Comparison of ENCODE assay signal across 8 mouse cellular contexts in genomic region chr3:41565955-41566354, GRCm38 (mm10). TPM values are rescaled to one million over a fixed set of nuclear protein-coding genes. Genes with fewer than 3 reads are reported as not detected.
DNase-seq lines count a peak whose midpoint lies in the region; ATAC-seq and TF ChIP-seq lines count a peak whose summit lies in the region.

No protein-coding gene starts in this region.

- peaks cover 59% of the 10 kb centered on the region for H3K79me2 ChIP-seq in C2C12 (ENCODE audit: control insufficient read depth, insufficient read depth)

- peak; percentile 91 for DNase-seq in kidney, postnatal 0 days (ENCODE audit: low spot score)
- peak; percentile 70 for DNase-seq in liver, embryonic 11.5 days (ENCODE audit: low spot score)
- peak; percentile 83 for DNase-seq in naive thymus-derived CD4-positive, alpha-beta T cell, adult 2 months (ENCODE audit: low read depth)
- DNase-seq in spleen, postnatal 4 days (ENCODE audit: low spot score in 2 of 2), result peak; percentile 84 to 92

- no peaks in the 10 kb centered on the region for H3K27me3 ChIP-seq in C2C12 (ENCODE audit: control insufficient read depth, insufficient read depth, insufficient read length)
- no peaks in the 10 kb centered on the region for H3K27me3 ChIP-seq in heart, embryonic 13.5 days (replicated peaks)
- H3K27me3 ChIP-seq in kidney, postnatal 0 days (ENCODE audit: insufficient read depth, low read length), result no peaks in the 10 kb centered on the region
- H3K27me3 ChIP-seq in liver, embryonic 11.5 days (replicated peaks; ENCODE audit: control insufficient read depth, insufficient read depth, low read length), result no peaks in the 10 kb centered on the region

- no peaks in the 10 kb centered on the region for H3K9me3 ChIP-seq in heart, embryonic 13.5 days
- H3K9me3 ChIP-seq in kidney, postnatal 0 days (replicated peaks; ENCODE audit: low read length), result no peaks in the 10 kb centered on the region
- no peaks in the 10 kb centered on the region for H3K9me3 ChIP-seq in liver, embryonic 11.5 days (ENCODE audit: control insufficient read depth, low read length)

- peak; percentile 68 for ATAC-seq in erythroid progenitor cell, adult 5-6 weeks (replicated peaks; ENCODE audit: low FRiP score, poor library complexity, severe bottlenecking)
- ATAC-seq in heart, embryonic 13.5 days (ENCODE audit: extremely low read depth, insufficient number of reproducible peaks, low FRiP score, low TSS enrichment), result peak; percentile 5; the same call in 1 of the 2 replicates
- peak; percentile 38 for ATAC-seq in kidney, postnatal 0 days (replicated peaks; ENCODE audit: low FRiP score, low read depth)
- ATAC-seq in liver, embryonic 11.5 days (replicated peaks; ENCODE audit: low FRiP score), result peak; percentile 38

- H3K4me1 ChIP-seq in brown adipose tissue, adult 24 weeks (ENCODE audit: control insufficient read depth, insufficient read depth, insufficient read length, low read length), result peaks cover 5% of the 10 kb centered on the region; the same call in 1 of the 2 replicates
- H3K4me1 ChIP-seq in heart, embryonic 13.5 days, result peaks cover 43% of the 10 kb centered on the region
- 0 out of 2 replicates have a peak, but pooled peaks cover 3% of the 10 kb centered on the region for H3K4me1 ChIP-seq in kidney, postnatal 0 days (replicated peaks; ENCODE audit: insufficient read depth, low read length)
- H3K4me1 ChIP-seq in liver, embryonic 11.5 days (replicated peaks; ENCODE audit: control insufficient read depth, insufficient read depth, low read length), result peaks cover 15% of the 10 kb centered on the region

- H3ac ChIP-seq in C2C12 (ENCODE audit: control insufficient read depth, insufficient read length, low read depth), result peak overlapping the region; percentile 82

- peak; percentile 68 for TF ChIP-seq CTCF in C2C12 (IDR thresholded peaks at IDR 0.05; ENCODE audit: control insufficient read depth, insufficient read depth, insufficient read length)
- peak; percentile 74 for TF ChIP-seq CTCF in kidney, postnatal 0 days (IDR thresholded peaks at IDR 0.05; ENCODE audit: low read depth)

- peaks cover 49% of the 10 kb centered on the region for H3K79me3 ChIP-seq in C2C12 (ENCODE audit: low read depth)

- WGBS in heart, embryonic 13.5 days, result 1% methylated on average over 26 of the region's 26 CpGs
- under 1% methylated on average over 22 of the region's 26 CpGs for WGBS in kidney, postnatal 0 days
- WGBS in liver, embryonic 11.5 days, result 1% methylated on average over 25 of the region's 26 CpGs

- H3K4me3 ChIP-seq in C2C12 (ENCODE audit: insufficient read depth, poor library complexity, severe bottlenecking), result peak overlapping the region; percentile 50
- H3K4me3 ChIP-seq in brown adipose tissue, adult 24 weeks (ENCODE audit: insufficient read depth, low read depth, low read length), result peak overlapping the region; percentile 92
- peak overlapping the region; percentile 69 for H3K4me3 ChIP-seq in heart, embryonic 13.5 days
- peak overlapping the region; percentile 67 for H3K4me3 ChIP-seq in kidney, postnatal 0 days (replicated peaks; ENCODE audit: low read depth, low read length)
- H3K4me3 ChIP-seq in liver, embryonic 11.5 days (ENCODE audit: low read depth, low read length), result peak overlapping the region; percentile 87

- H3K4me2 ChIP-seq in heart, embryonic 13.5 days, result peak overlapping the region; percentile 95
- peak overlapping the region; percentile 80 for H3K4me2 ChIP-seq in kidney, postnatal 0 days (ENCODE audit: low read length)
- peak overlapping the region; percentile 94 for H3K4me2 ChIP-seq in liver, embryonic 11.5 days

- peak overlapping the region; percentile 96 for H3K9ac ChIP-seq in heart, embryonic 13.5 days
- H3K9ac ChIP-seq in kidney, postnatal 0 days (ENCODE audit: low read depth, low read length), result peak overlapping the region; percentile 82
- H3K9ac ChIP-seq in liver, embryonic 11.5 days (ENCODE audit: low read depth, low read length), result peak overlapping the region; percentile 96

- no peaks in the 10 kb centered on the region for H3K36me3 ChIP-seq in C2C12 (ENCODE audit: control insufficient read depth, insufficient read depth)
- no peaks in the 10 kb centered on the region for H3K36me3 ChIP-seq in heart, embryonic 13.5 days
- no peaks in the 10 kb centered on the region for H3K36me3 ChIP-seq in kidney, postnatal 0 days (ENCODE audit: insufficient read depth, low read length)
- no peaks in the 10 kb centered on the region for H3K36me3 ChIP-seq in liver, embryonic 11.5 days (ENCODE audit: control insufficient read depth, insufficient read depth, low read length)

- no peak overlapping the region for H3K27ac ChIP-seq in brown adipose tissue, adult 24 weeks (replicated peaks; ENCODE audit: low read depth, low read length)
- peak overlapping the region; percentile 97 for H3K27ac ChIP-seq in heart, embryonic 13.5 days (replicated peaks)
- H3K27ac ChIP-seq in kidney, postnatal 0 days, result peak overlapping the region; percentile 97
- H3K27ac ChIP-seq in liver, embryonic 11.5 days (ENCODE audit: low read depth, low read length), result peak overlapping the region; percentile 97

TF ChIP-seq in C2C12, 6 proteins besides CTCF, POLR2A, EP300 and RAD21:
- TF ChIP-seq CEBPB (IDR thresholded peaks at IDR 0.05; ENCODE audit: low read depth), result no peak
- no peak for TF ChIP-seq USF1 (IDR thresholded peaks at IDR 0.05; ENCODE audit: low read depth)
- no peak for TF ChIP-seq MYOG (IDR thresholded peaks at IDR 0.05; ENCODE audit: control insufficient read depth, extremely low read depth, insufficient read length)
- TF ChIP-seq MYOD1 (IDR thresholded peaks at IDR 0.05; ENCODE audit: control insufficient read depth, insufficient read length, low read depth), result no peak
- TF ChIP-seq FOSL1 (IDR thresholded peaks at IDR 0.05; ENCODE audit: insufficient read depth, low read length, poor library complexity, severe bottlenecking), result no peak
- TF ChIP-seq MAX (IDR thresholded peaks at IDR 0.05), result no peak

RNA-seq across cellular contexts. Expression of gene Jade1, which starts 10.4 kb away (rescaled TPM):
- polyA plus RNA-seq in C2C12 (2012; fragmentation: generic; extraction: Trizol), result 25.1 TPM
- 22.5 and 25.2 TPM in 2 replicates for polyA plus RNA-seq in brown adipose tissue, adult 24 weeks (2012; ENCODE audit: insufficient read depth, insufficient read length, missing spikeins)
- 35.0 and 40.2 TPM in 2 replicates for total RNA-seq in erythroid progenitor cell, adult 5-6 weeks (2015; ENCODE audit: low replicate concordance)
- total RNA-seq in erythroid progenitor cell, adult 5-6 weeks (2017; ENCODE audit: low replicate concordance), result 34.0 and 38.2 TPM in 2 replicates
- polyA plus RNA-seq in heart, embryonic 13.5 days (2015; fragmentation: Nextera tagmentation; extraction: Ambion mirVana), result 12.4 and 13.5 TPM in 2 replicates
- polyA plus RNA-seq in kidney, postnatal 0 days (2015; fragmentation: Nextera tagmentation; extraction: Ambion mirVana), result 25.4 and 25.8 TPM in 2 replicates
- polyA plus RNA-seq in liver, embryonic 11.5 days (2014; fragmentation: Nextera tagmentation; extraction: Ambion mirVana), result 16.7 and 18.6 TPM in 2 replicates

Comparison
In these comparisons a context has a peak if more than half of its experiments do, and no peak if none do; other contexts are left out.
1. ATAC-seq: peak in every context shown above with its lines; median percentile 68 in erythroid progenitor cell, adult 5-6 weeks; 38 in kidney, postnatal 0 days; 38 in liver, embryonic 11.5 days; 5 in heart, embryonic 13.5 days.